Mouse (Mus musculus): ENCODE data around the gene Kctd19.

Kctd19 gene

DNA sequence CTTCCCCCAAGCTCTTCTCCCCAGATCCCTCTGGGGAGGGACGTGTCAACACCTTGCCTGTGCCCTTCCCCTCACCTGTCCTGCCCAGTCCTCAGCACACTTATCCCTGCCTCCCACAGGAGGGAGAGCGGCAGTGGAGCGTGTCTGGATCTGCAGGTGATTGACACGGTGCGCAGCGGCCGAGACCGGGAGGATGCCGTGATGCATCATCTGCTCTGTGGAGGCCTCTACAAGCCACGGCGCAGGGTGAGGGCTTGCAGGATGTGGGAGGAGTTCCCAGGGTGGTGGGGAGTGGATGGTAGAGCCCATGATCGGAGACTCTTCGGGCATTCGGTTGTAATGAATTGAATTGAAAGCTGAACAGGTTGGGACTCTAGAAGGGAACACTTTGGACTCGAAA is 54.1 kb downstream of the Kctd19 start:
- WGBS, result 89% methylated on average over 15 of the region's 15 CpGs

DNA sequence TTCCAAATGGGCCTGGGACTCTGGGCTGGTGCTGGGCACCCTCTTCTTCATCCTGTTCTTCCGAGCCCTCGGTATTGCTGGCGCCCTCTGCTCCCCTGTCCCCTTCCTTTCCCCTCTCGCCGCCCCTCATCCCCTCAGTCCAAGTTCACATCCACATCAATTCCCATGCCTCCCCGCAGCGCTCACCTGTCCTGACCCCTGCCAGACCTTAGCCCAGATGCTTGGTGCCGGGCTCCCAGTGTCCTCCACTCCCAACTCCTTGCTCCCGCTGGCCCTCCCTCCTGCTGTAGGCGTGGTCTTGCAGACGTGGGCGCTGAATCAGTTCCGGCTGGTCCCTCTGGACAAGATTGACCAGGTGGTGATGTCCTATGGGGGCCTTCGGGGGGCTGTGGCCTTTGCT is 56.6 kb downstream of the Kctd19 start:
- WGBS, result 91% methylated on average over 14 of the region's 14 CpGs

DNA sequence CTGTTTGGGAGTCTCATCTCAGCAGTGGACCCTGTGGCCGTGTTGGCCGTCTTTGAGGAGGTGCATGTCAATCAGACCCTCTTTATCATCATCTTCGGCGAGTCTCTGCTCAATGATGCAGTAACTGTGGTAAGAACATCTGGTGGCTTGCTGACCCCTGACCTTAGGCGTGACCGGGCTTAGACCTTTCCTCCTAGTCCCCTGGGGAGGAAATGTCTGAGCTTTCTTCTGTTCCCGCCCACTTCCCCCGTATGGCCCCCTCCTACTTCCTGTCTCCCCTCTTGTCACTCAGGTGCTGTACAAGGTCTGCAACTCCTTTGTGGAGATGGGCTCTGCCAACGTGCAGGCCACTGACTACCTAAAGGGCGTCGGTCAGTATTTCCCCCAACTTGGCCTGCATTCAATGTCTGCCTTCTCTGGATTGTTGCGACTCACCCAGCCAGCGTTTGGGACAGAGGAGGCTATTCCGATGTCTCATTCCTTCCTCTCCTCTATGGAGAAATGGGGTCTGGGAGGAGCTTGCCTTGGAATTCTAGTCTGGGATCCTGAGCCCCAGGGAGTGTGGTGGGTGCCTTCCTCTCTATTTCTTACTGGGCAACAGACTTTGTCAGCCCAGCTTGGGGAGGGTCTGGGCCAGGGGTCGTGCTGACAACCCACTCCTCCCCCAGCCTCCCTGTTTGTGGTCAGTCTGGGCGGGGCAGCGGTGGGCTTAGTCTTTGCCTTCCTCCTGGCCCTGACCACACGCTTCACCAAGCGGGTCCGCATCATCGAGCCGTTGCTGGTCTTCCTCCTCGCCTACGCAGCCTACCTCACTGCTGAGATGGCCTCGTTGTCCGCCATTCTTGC is 57.9 kb downstream of the Kctd19 start:
- 84% methylated on average over 26 of the region's 26 CpGs for WGBS

DNA sequence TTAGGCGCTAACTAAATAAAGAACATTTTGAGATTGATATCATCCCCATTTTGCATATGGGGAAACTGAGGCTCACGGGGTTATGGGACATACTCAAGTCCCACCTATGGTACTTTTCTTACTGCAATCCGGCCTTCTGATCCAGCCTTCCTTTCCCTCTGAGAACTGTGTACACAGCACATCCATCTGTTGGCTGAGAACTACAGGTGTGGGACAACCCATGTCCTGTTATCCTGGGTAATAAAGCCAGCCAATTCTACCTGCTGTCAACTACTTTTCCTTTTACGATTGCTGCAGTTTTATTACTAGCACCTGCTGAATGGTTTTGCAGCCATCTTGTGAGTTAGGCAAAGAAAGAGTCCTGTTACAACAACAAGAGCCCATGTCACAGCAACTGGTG is 58.8 kb downstream of the Kctd19 start:
- WGBS, result 95% methylated on average over 4 of the region's 4 CpGs

DNA sequence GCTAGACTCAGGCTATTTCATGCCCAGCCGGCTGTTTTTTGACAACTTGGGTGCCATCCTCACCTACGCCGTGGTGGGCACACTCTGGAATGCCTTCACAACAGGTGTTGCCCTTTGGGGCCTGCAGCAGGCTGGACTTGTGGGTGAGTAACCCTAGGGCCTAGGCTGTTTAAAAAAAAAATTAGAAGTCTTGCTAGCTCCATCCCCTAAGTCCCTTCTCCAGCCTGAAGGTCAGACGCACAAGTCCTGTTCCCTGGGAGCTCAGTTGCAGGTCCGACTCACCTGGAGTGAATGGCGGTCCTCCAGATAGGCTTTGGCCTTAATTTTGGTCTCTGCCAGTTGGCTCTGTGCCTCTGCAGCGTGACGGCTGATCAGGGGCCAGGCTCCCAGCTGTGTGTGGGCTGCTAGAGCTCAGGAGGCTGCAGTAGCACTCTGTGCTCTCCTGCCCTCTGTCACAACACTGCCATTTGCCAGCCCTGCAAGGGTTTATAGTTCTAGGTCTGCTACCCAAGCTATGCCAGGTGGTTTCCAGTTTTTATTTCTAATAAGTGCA is 59.6 kb downstream of the Kctd19 start:
- 74% methylated on average over 8 of the region's 8 CpGs for WGBS

DNA sequence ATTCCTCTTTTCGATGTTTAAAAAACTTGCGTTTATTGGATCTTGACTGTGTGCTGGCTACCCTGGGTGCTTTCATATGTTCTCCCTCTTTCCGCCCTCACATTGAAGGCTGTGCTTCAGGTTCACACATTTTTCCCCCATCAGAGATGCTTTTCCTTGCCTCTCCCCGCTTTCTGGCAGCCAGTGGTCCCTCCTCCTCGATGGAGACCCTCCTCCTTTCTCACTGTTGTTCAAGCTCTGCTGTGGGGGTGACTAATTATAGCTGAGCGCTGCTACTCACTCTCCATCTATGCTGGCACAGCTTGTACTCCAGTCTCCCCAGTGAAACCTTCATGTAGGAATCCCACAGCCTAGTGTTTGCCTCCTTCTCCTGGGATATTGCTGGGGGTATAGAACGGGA is 63.1 kb downstream of the Kctd19 start:
- 34% methylated on average over 7 of the region's 7 CpGs for WGBS

DNA sequence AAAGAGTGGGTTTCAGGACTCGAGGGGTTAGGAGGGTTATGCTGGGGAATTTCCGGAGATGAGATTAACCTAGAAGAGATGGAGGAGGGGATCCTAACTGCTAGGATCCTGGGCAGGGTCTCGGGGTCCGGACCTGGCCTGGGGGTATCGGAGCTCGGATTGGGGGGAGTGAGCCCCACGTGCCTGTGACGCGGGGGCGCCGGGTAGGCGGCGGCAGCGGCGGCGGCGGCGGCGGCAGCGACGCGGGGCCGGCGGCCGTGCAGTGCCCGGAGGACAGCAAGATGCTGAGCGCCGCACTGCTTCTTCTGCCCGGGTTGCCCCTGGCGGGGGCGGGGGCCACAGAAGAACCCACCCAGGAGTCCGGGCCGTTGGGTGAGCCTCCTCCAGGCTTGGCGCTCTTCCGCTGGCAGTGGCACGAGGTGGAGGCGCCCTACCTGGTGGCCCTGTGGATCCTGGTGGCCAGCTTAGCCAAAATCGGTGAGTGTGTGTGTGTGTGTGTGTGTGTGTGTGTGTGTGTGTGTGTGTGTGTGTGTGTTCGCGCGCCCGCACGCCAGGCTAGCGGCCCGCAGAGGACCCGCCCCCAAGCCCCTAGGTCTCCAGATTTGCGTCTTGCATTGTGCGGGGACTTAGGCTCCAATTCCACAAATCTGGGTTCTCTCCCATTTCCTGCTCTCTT is 64.1 kb downstream of the Kctd19 start:
- WGBS, result under 1% methylated on average over 40 of the region's 48 CpGs

DNA sequence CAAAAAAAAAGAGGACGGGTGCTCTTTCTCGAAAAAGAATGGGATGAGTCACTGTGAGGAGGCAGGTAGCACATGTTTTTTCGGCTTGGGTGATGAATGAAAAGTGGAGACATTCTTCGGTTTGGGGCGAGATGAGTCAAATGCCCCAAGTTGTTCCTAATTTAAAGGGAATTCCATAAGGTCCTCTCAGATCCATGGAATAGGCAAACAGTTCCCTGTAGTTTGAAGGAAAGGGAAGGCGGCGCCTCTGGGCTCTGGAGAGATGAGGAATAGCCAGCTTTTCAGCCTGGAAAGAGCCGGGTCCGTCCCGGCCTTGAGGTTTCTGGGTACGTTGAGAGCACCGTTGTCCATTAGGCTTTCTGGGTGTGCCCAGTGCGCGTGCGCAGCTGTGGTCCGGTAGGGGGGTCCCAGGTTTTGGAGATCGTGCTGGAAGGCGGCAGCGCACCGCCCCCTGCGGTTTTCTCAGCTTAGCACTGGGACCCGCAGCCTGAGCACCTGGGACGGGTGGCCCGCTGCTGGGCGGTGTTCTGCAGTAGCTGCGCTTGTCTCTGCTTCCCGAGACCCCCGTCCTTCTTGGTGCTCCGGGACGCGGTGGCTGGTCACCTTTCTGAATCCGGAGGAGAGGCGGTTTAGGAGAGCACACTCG is 64.7 kb downstream of the Kctd19 start, which contains the start of gene Slc9a5:
Slc9a5 (plus strand) TSS at position 394 of the 646 bp plus-strand sequence.
- WGBS, result under 1% methylated on average over 34 of the region's 34 CpGs

DNA sequence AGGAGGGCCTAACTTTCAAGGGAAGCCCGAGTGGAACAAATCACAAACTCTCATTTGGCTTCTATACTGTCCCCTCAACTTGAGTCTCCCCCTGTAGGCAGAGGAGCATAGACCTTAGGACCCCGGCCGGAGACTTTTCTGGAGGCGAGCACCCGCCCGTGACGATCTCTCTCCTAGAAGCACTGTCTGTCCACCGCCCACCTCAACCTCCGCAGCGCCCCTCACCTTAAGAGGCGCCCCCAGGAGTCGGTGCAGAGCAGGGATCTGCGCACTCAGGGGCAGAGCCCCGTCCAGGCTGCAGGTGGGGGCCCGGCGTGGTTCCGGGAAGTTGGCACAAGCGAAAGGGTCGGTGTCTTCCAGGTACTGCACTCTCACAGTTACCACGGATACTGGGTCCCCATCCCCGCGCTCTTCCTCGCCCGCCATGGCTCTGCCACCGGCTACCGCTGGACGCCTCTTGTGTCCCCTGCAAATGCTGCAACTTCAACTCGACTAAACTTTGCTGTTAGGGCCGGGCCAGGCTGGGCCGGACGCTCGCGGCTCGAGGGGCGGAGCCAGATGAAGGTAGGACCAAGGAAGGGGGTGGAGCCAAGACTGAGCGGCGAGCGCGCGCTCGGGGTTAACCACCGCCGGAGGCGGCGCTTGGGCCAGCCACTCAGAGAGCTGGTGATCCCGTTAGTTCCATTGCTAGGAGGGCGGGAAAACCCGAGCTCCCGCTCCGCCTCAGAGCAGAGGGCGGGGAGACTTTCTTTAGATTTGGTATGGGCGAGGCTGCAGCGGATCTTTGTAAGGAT is 65.7 kb downstream of the Kctd19 start, which contains the start of gene Fhod1:
Fhod1 (minus strand) TSS at position 526 of the 794 bp plus-strand sequence.
- 1% methylated on average over 53 of the region's 53 CpGs for WGBS

DNA sequence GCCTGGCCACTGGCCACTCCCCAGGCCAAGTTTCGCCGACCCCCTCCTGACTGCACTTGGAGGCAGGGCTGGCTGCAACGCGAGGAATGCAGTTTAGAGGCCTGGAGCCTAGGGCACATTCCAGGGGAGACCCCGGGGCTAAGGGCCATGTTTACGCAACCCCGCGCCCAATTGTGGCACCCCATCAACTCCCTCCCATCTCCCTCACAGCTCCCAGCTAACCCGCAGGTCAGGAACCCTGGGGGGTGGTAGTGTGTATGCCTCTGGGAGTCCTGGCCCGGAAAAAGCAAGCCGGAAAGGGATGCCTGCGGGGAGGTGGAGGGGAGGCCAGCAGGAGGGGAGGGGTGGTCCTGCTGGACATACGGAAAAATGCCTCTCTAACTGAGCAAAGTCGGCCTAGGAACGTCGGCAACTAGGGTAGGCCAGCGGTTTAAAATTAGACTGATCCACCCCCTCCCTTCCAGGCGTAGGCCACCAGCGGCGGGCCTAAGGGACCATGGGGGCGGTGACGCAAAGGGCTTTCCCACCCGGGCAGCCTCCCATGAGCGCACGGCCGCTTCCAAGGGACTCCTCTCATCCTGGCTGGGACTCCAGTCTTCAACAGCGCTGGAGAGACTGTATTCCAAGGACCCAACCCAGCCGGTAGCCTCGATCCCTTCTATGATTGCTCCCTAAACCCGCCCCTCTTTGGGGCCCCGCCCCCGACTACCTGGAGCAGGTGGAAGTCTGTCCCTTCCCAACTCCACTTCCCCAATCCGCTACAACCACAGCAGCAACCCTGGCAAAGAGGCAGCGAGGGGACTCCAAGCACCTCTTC is 66.5 kb downstream of the Kctd19 start:
- WGBS, result 17% methylated on average over 34 of the region's 34 CpGs

DNA sequence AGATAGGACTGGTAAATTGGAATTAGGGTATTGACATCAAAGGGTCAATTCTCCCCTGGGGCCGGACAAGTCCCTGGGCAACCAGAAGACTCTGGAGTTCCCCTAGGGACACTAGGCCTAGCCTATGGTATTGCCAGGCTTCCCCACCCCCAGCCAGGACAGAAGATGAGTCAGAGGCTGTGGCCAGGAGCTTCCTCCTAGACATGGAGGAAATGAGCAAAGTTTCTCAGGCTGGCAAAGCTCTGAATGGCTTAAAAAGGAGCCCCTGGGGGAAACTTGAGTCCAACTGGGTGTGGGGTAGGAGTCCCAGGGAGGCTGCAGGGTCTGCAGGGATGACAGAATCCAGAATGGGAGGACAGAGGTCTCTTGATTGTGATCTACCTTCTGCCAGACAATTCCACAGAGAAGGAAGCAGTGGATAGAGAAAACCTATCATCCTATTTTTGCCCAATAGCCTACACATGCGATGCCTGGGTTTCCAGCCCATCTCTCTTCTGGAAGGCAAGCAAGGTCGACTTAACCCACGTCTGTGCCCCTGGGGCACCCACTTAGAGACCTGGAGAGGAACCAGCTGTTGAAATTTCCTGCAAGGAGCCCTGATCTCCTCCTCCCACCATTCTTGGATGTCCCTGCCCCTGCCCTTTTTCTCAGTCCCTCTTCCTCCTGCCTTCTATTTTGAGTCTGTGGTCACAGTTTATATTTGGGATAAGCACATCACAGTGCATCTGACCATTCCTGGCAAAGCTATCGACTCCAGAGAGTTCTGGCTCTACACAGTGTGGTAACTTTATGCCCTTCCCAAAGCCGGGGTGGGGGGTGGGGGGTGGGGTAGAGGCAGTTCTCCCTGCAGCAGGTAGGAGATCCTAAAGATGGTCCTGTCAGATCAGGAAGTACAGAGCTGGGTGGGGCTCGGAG is 68.0 kb downstream of the Kctd19 start:
- WGBS, result 71% methylated on average over 7 of the region's 7 CpGs

DNA sequence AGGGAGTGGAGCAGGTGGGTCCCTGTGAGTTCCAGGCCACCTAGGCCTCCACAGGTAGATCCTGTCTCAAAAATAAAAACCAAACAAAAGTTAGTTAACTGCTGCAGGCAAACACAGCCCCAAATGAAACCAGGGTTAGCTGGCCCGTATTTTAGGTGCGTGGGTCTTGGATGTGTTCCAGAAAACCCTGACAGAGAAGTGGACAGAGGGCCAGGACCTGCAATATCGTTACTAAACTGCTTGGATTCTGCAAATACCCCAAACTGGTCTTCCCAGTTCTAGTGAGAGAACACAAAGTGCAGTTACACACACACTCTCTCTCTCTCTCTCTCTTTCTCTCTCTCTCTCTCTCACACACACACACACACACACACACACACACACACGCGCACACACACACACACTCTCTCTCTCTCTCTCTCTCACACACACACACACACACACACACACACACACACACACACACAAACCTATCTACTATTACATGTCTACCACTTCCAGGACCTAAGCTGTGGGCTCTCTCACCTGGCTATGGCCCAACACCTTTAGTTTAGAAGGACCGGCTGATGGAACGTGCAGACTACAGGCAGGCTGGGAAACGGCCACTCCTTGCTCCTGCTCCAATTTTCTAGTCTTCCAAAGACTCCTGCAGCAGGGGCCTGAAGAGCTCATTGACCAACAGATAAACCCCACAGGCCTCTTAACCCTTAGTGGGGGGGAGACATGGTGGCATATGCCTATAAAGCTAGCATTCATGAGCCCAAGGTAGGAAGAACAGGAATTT is 69.3 kb downstream of the Kctd19 start:
- WGBS, result 71% methylated on average over 8 of the region's 8 CpGs

DNA sequence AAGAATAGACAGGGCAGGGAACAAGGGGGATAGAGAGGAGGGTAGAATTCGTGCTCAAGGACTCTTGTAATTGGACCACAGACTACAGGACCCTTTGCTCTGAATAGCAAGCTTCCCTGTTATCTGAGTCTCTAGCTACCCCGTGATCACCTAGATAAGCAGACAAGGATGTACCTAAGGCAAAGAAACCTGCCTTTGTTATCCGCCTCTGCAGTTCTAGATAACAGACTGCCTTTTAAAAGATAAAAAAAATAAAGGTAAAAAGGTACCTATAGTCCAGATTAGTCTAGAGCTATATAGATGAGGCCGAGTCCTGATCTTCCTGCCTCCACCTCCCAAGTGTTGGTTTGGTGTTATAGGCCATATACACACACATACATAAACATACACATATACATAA is 70.5 kb downstream of the Kctd19 start:
- WGBS, result 88% methylated on average over 4 of the region's 4 CpGs

DNA sequence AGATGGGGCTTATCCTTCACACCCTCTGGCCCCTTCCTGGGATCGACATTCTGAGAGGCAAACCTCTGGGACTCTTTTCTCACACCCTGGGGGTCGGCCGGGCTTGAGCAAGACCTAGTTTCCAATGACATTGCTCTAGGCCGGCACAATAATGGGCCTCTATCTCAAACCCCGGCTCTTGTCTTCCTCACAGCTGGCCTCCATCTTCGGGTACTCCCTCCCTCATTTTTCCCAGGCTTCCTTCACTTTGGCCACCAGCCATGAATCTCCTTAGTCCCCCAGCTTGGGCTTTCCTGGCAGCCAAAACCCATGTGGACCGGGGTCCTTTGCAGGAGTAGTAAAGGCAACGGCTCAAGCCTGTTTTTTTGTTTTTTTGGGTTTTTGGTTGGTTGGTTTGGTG is 71.9 kb downstream of the Kctd19 start:
- WGBS, result 51% methylated on average over 8 of the region's 8 CpGs

DNA sequence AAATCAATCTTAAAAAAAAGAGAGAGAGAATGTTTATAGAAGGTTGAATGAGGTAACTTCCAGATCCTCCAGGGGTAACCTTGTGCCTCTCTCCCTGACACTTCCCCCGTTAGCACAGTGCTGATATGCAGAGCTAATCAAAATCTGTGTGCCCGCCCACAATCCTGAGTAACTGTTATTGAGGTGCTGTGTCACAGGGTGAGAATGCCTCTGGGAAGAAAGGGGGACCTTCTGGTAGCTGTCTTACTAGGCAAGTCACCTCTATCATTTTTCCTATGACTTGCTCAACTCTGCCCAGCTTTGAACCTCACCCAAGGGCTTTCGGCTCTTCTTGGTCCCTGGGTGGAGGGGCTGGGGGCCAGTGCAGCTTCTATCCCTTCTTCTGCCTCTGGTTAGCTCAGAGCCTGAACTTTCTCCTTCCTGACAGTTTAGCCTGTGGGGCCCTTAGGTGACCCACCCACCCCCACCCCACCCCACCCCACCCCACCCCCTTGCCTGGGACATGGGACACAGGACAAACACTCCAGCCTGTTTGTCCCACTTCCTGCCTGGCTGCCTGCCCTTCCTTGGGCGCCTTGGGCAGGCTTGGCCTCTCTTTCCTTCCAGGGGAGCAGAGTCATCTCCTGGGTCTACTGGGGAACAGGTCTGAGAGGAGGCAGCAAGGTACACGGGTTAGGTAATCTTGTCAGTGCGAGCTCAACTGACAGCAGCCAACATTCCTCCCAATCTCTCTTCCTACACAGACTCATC is 73.2 kb downstream of the Kctd19 start:
- 86% methylated on average over 6 of the region's 6 CpGs for WGBS

DNA sequence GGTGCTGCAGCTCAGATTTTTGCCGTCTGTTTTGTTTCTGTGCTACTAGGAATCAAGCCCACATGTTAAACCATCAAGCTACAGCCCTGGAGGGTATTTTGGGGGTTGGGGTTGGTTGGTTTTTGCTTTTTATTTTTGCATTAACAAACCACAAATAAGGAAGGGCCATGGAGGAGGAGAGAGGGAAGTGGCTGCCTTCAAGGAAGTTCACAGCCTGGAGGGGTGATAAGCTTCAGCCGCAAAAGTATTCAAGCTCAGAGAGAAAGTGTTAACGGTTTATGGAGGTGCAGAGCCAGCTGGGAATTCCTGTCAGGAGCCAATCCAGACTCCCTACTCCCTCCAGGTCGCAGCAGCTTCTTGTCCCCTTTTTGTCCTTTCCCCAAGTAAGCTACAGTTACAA is 74.3 kb downstream of the Kctd19 start:
- WGBS, result 70% methylated on average over 4 of the region's 4 CpGs

DNA sequence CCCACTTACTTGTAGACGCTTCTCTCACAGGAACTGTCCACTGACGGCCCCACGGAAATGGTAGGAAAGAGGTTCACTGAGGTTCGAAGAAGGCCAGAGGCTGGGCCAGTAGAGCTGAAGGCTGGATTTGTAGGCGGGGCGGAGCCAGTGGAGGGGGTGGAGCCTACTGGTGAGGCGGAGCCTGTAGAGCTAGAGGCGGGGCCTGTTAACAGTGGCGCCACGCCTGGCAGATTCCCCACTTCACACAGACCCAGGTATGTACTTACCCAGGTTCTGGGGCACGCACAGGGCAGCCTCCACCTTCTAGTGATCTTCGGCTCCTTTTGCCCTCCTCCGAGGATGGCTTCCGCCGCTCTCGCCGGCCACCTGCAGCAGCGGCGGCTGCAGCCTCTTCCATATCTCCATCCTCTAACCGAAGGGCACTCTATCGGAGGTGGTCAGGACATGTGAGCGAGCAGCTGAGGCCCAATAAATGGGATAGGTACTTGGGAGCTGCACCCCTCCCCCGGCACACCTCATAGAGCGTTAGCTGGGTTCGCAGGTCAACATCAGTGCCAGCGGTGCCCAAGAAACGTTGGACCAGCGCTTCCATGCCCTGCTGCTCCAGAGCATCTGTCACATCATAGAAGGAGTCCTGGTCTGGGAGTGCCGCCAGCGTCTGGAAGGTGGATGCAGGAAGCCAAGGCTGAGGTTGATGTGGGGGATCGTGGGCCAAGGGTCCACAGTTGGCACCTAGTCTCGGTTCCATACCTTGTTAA is 76.8 kb downstream of the Kctd19 start:
- 60% methylated on average over 32 of the region's 32 CpGs for WGBS

Data from cerebral cortex, adult 2 months (tissue).